Mouse (Mus musculus) induced T-regulatory cell, adult 2 months (primary cell): ENCODE results near the gene Map2.

Experiments used
- DNase-seq: peaks from one replicate; pipeline ENCODE4 v3.0.0-alpha.2; 2012; ENCODE audit warnings: low read depth

Map2 gene

DNA sequence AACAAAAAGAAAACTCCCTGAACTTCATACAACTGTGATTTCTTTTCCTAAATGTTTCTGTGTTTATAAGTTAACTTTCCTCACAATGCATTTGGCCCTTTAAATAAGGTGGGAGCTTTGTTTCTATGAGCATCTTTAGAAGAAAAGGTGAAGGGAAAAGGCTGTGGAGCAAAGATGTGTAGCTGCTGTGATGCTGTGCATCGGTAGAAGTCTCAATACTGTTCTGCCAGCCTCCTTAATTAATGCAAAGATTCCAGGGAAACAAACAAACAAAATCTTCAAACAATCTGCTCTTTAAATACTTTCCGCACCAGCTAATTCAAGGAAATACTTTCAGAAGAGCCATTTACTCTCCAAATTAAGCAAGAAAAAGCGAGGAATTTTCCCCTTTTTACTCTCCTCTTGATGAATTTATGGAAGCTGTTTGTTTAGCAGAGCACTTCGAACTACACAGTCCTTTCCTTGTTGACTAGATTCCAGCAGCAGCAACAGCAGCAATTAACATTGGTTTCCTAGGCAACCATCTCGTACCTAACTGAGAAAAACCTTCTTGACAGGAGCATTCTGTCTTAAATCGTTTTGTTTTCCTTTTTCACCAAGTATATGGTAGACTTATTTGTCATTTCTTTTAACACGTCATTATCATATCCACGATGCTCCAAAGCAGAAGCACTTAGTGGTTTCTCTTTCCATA, 220.0 kb downstream of the Map2 start:
- no peak for DNase-seq

DNA sequence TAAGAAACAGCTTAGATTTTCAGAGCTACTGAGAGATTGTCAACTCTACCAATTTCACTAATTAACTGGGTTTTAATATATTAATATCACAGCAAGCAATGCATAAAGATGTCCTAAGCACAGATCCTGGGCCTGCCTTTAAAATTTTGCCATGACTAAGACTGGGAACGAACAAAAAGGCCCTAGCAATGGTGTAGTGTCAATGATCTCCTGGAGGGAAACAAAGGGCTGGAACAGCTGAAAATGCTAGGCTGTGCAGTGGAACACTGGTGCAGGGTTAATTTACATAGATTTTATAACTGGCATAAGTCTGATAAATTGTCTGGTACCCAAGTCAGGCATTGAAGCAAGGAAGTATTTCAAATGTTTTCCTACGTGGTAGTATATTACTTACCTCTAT, 220.8 kb downstream of the Map2 start:
- DNase-seq: no peak

DNA sequence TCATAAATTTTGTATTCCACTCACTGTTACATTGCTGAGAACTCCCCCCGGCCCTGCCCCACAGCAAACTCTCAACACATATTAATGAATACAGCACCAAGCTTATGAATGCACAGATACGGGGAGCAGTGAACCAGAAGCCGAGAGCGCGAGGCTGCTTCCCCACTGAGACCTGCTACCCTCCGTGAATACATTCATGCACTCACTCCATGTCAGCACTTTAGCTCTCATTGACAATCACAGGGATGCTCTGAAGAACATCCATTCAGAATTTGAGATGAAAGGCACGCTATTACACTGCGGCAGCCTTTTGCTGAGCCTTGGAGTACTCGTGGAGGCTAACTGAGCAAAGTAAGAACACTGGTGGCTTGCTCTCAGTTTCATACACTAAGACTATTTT, 226.8 kb downstream of the Map2 start:
- no peak for DNase-seq

DNA sequence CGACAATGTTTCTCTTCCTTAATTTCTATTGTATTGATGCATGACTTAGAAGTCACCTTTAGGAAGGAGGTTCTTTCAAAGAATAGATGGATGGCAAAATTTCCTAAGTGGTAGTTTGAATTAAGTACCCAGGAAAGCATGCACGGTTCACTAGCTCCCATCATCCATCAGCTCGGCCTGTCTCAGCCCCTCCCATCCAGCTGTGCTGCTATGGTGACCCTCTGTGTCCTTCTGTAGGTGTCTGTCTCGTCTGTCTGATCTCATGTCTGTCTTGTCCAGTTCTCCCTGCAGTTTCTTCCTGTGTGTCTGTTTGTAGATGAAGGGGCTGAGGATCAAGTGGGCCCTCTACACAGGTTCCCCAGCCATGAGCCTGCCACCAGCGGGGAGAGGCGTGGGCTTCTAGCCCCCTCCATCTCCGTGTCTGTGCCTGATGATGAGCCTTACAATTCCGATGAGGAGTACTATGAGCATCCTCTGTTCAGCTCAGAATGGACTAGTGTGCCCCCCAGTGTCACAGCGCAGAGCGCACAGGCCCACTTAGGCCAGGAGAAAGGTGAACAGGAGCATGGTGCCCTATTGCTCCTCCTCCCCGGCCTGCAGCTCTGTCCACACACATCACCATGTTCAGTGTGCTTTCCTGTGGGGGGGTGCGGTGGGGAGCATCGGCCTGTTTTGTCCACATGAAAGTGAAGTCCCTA, 232.3 kb downstream of the Map2 start:
- DNase-seq: no peak

DNA sequence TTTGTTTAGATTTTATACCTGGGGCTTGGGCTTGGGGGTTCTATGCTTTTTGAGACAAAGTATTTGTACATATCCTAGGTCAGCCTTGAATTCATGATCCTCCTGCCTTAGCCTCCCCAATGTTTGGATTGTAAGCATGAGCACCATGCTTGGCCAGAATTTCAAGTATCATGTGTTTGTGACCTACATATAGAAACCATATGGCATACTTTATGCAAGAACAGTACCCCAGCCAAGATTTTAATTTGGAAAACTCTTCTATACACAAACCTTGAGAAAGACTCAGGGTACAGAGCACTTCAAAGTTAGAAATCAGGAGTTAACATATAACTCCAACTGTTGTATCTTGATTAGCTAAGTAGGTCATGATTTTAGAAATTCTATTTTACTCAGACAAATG, 243.3 kb downstream of the Map2 start:
- DNase-seq: no peak

DNA sequence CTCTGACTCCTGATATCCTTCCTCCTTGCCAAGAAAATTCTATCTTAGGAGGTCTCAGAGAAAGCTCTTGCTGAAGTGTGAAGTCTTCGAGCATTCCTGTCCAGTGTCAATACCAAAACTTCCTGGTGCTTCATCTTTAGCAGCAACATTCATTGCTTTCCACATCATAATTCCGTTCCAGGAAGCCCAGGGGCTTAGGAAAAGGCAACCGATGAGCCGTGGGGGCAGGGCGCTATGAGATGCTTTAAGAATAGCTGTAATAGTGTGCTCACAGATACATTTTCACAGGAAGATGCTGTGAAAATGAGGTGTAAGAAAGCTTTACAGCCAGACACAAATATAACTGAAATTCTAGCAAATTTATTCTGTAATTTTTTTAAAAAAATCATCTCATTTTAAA, 251.0 kb downstream of the Map2 start:
- no peak for DNase-seq

DNA sequence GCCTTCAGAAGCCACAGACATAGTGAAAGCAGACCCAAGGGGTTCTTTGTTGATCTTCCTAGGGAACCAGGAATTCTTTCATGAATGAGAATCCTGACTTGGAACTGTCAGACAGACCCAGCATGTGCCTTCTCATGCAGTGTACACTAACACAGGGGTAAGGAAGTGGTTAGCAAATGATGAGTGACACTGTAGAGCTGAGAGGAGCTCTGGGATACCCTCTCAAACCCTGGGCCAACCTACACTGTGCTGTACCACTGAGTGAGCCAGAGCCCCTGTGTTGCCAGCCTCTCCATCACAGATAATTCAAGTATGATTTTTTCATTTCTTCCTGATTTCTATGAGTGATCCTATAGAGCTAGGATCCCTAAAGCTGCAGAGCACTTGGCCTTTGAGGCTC, 255.9 kb downstream of the Map2 start:
- no peak for DNase-seq

DNA sequence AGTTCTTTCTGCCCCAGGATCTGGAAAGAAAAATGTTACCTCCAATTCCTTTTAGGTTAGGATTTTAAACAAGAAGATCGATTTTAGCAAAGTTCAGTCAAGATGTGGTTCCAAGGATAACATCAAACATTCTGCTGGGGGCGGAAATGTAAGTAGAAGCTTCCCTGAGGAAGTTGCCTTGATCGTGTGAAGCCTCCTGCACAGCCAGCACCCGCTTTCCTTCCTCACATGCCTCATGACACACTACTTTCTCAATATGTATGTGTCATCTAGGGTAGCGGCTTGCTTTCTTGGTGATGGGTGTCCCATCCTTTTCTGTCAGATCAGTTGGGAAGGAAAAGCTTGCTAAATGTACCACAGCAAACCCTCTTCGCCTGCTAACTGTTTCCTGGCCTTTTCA, 256.4 kb downstream of the Map2 start:
- no peak for DNase-seq

DNA sequence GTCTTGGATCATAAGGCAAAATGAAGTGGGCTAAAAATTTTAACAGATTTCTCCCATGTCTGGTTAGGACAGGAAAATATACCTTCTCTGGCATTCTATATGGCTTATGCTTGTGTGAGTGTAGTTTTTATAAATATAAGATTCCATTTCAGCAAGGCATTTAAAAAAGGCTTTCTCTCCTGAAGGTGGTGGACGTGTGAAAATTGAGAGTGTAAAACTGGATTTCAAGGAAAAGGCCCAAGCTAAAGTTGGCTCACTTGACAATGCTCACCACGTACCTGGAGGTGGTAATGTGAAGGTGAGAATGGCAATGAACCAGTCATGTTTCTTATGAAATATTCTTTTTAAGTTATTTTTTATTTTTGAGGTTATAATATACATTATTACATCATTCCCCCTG, 263.0 kb downstream of the Map2 start:
- DNase-seq: no peak

DNA sequence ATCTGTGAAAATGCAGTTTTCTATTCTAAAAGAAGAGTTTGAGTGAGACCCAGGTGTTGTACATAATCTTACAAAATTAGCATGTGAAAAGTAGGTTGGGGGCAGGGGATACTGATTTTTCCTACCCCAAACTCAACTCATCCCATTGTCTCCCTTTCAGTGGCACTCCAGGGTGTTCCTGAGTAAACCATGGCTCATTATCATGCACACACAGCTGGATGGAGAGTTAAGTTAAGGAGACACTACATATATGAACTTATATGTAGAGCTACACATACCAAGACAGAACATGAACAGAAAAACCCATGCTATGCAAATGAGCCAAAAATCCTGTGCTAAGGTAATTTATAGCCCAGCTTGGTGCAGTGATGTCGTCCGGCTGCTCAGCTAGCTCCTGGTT, 267.8 kb downstream of the Map2 start:
- no peak for DNase-seq

DNA sequence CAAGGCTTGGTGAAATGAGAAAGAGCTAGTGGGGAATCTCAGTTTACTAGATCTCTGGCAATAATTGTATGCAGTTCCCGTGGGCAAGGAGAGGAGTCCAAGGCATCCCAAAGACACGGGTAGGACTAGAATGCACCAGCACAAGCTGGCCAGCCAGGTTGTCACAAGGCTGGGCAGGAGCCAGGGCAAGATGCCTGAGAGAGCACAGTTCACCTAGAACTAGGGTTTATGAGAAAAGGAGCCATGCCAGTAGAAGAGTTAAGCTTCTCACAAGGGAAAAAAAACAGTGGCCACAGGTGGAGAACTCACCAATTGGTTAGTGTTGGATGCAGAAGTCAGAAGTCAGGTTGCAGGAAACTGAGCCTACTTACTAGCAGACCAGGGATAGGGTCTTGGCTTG, 274.4 kb downstream of the Map2 start:
- DNase-seq: no peak

DNA sequence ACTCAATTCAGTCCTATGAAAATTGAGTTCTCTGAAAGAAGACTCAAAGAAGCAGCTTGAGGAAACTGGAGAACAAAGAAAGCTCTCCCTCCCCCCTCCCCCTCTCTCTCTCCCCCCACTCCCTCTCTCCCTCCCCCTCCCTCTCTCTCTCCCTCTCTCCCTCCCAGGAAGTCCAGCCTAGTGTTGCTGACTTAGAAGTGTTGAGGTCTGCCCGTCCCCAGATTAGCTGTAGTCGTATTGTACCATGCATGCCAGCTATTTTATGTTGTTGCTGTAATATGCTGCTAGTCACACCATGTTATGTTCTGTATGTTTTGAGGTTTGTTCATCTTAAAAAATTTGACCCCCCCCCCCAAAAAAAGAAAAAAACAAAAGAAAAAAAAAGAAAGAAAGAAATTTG, 281.5 kb downstream of the Map2 start:
- no peak for DNase-seq

DNA sequence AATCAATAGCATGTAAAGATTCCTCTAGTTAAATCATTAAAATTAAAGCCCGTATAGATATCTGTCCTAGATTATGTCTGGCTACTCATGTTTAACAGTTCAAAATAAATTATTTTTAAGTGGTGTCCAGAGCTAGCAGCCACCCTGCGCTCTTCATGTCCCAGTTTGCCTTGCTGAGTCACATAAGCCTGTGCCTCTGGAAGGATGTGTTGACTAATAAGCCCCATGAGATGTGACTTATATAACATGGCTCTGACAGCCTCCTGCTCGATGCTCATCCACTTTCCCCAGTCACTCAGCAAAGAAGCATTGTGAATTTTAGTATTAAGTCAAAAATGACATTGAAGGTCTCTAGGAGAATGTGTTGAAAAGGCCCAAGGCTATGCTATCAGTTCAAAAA, 282.7 kb downstream of the Map2 start:
- no peak for DNase-seq

DNA sequence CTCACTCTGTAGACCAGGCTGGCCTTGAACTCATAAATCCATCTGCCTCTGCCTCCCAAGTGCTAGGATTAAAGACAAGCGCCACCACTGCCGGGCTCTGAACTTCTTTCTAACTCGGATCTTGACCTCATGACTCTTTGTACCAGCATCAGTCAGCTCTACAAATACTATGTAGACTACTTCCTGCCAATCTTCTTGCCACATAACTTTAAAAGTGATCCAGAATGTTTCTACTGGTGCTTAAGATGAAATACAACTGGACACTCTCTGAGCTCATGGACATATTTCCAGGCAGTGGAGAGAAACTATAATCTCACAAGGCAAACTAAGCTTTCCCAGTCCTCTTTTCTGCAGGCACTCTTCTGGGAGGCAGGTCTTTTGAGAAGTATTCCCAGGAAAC, 284.3 kb downstream of the Map2 start:
- DNase-seq: no peak

DNA sequence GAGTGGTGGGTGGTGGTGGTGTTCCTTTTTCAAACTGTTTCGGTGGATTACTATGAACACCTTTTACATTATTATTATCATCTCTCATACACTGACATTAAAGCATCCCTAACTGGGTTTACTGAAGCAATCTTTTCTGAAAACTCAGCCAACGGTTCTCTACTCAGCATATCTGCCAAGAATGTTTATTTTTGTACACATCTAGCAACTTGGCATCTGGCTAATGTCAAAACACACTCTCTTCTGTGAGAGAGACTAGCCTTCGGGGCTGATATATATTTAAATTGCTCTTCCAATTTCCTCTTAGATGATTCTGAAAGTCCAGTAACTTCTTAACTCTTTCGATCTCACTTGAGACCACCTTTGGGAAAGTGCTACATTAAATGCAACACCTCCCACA, 285.8 kb downstream of the Map2 start:
- no peak for DNase-seq

DNA sequence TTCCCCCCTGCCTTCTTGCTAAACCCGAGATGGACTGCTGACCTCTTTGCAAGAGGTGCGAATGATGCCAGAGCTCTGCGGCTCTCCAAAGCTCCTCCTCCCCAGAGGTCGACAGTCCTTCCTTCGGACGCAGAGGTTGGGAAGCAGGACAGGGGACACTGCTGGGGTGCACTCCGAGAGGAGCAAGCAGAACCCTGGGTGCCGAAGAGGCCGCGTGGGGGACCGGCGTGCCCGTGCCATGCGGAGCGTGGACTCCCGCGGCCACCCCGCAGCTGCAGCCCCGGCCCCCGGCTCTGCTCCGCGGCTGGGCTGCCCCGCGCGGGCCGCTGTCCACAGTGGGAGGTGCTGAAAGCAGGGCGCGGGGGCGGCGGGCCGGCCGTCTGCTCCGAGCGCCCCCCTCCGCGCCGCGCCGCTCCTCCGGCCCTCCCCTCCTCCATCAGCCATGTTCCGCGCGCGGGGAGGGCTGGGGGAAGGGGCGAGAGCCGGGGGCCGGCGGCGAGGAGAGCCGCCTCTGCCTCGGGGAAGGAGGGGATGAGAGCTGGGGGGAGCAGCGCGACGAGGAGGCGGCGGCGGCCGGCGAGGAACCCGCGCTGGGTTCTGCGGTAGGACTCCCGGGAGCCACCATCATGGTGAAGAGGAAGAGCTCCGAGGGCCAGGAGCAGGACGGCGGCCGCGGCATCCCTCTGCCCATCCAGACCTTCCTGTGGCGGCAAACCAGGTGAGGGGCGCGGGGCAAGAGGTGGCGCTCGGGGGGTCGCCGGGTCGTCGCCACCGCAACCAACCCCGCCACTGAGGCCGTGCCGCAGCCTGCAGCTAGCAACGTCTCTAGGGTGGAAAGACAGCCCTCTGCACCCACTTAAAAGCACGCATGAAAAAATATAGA, 293.0 kb downstream of the Map2 start, which contains the start of gene Unc80:
Gene Unc80 (plus strand): TSS at position 547 of the 883 bp plus-strand sequence.
- DNase-seq: no peak

DNA sequence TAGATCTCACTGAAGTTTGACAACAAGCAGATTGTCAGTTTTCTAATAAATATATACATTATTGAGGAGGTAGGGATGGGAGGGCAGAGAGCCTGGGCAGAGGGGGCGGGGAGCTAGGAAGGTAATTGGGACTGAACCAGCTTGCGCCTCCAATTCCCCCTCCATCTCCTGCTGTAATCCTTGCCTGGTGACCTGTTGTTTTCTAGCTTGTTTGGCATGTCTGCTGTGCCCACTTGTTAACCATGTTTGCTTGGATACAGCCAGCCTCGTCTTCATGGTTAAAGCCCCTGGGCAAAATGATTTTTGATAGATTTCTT, 293.6 kb downstream of the Map2 start:
- DNase-seq: no peak

DNA sequence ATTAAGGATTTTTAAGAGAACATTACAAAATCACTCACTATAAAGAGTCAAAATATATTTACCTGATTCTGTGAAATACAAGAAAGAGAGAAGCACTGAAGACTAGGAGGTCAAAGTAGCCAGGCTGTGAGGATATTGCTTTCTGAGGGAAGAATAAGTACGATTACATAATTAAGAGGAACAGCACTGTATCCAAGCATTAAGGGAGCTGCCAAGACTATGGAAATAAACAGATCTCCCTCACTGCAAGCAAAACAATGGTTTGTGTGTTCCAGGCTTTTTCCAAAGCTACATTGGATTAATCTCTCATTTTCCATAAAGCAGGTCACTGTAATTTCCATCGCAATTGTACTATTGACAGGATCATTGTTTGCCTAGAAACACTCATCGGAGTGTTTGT, 307.7 kb downstream of the Map2 start:
- DNase-seq: no peak
